Mouse (Mus musculus) stomach, postnatal 0 days (tissue): ENCODE measurements around the gene Gm17657.

ENCODE experiments used
- CTCF ChIP-seq: IDR thresholded peaks from 2 replicates; pipeline ENCODE4 v1.5.1; 2016; ENCODE audit warnings: antibody characterized with exemption, low read depth, mild to moderate bottlenecking, moderate library complexity
- EP300 ChIP-seq: optimal IDR thresholded peaks from 2 replicates; pipeline ENCODE3; 2016; ENCODE audit warnings: antibody characterized with exemption

- TF ChIP-seq EP300 (no peak), CTCF (no peak)
These were observed 55.9 kb downstream of the Gm17657 start for GRCm38 (mm10) chr17:29493461-29493980.
